Mouse (Mus musculus) liver, embryonic 18 days (tissue): ENCODE measurements around the gene Mlxip. TPM values are rescaled to one million over a fixed set of nuclear protein-coding genes. Genes with fewer than 3 reads are reported as not detected.

Source experiments
- polyA plus RNA-seq: library from polyadenylated mRNA; depleted of rRNA; stranded (reverse); fragments of >200 nt; gene quantifications from 2 replicates; pipeline ENCODE4 v1.2.3, GENCODE M21; 2012; rRNA removed

Mlxip gene
- 5.1 and 6.5 TPM in 2 replicates for polyA plus RNA-seq

GRCm38 (mm10) chr5:123394303-123394956 lies at the start of gene Mlxip:
Mlxip (plus strand) TSS chr5:123394798.

DNA sequence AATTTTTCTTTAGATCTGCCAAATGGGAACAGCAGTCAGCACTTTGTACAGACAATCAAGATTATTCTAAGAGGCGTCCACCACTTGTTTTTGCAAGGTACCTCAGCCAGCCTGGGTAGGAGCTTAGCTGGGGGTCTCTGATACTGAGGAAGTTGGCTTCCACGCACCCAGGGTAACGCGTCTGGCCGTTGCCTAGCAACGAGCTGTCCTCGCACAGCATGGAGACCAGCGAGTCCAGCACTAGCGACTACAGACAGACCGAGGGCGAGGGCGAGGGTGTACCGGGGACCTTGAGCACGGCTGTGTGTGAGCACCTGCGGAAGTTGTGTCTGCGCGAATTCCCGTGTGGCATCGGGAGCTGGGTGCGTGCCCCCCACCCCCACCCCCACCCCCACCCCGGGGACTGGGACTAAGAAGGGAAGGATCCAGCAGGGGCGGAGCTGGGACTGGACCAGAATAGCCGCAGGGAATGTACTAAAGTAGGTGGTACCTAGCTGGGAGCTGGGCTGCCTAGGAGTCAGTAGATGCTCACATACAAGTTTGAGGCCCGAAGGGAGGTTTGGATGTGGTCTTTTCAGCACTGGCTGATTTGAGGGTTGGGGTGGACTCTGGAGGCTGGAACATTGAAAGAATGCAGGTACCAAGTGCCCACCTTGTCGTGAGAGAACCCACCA lies 94.7 kb downstream of the Mlxip start, which contains the start of the genes Lrrc43 and Il31:
Lrrc43 (plus strand) TSS at position 194 of the 674 bp plus-strand sequence.
Il31 (minus strand) TSS at position 378 of the 674 bp plus-strand sequence.

Other genes starting within 250 kb of the Mlxip start
- 36.6 and 39.3 TPM in 2 replicates for gene Psmd9, start 225.4 kb upstream of the Mlxip start, polyA plus RNA-seq
- 450 and 531 TPM in 2 replicates for gene Hpd, start 212.1 kb upstream of the Mlxip start, polyA plus RNA-seq
- 0.26 and 0.31 TPM in 2 replicates for gene Wdr66, start 142.7 kb upstream of the Mlxip start, polyA plus RNA-seq
- gene Bcl7a, start 51.0 kb upstream of the Mlxip start, polyA plus RNA-seq: 5.2 and 5.3 TPM in 2 replicates
- not detected in 2 replicates for gene Lrrc43, start 94.5 kb downstream of the Mlxip start, polyA plus RNA-seq
- gene Il31, start 94.7 kb downstream of the Mlxip start, polyA plus RNA-seq: not detected in 2 replicates
- not detected in 2 replicates for gene B3gnt4, start 115.7 kb downstream of the Mlxip start, polyA plus RNA-seq
- gene Diablo, start 129.4 kb downstream of the Mlxip start, polyA plus RNA-seq: 26.2 and 27.8 TPM in 2 replicates
- gene Gm49027, start 130.7 kb downstream of the Mlxip start, polyA plus RNA-seq: 0.30 and 0.37 TPM in 2 replicates
- 8.3 and 8.8 TPM in 2 replicates for gene Vps33a, start 178.2 kb downstream of the Mlxip start, polyA plus RNA-seq